Mouse (Mus musculus): Measurements from ENCODE around the gene Lrcol1. TPM values are rescaled to one million over a fixed set of nuclear protein-coding genes. Genes with fewer than 3 reads are reported as not detected.
A peak's percentile ranks its signal among the peaks of the same experiment; 100 is the strongest.

Gene Lrcol1
- total and polyA plus RNA-seq, 3 experiments, result not detected

DNA sequence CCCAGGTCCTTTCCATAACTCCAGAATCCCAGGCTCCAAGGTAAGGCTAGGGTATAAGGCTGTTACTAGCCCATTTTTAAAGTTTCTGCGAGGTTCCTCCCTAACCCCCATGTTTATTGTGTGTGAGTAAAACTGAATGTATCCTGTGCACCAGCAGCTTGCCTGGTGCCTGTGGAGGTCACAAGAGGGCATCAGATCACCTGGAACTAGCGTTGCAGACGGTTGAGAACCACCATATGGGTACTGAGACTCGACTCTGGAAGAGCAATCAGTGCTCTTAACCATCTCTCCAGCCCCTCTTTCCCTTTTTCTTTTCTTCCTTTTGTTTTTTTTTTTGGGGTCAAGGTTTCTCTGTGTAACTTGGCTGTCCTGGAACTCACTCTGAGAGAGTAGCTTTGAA, 35.3 kb downstream of the Lrcol1 start:
- Histone ChIP-seq H3K27ac (ENCODE audit: insufficient read depth, low read depth) (no peak overlapping the region), H3K9me3 (replicated peaks; ENCODE audit: low read length) (no peaks in the 10 kb centered on the region), H3K4me3 (replicated peaks in 1 of 3; ENCODE audit: low read depth in 2 of 3, low read length in 2 of 3, poor library complexity in 1 of 3) (no peak overlapping the region), H3K36me3 (replicated peaks in 1 of 2; ENCODE audit: control insufficient read depth in 1 of 2, insufficient read depth in 1 of 2, low read length in 1 of 2) (peaks cover 15 to 52% of the 10 kb centered on the region in 2 experiments), H3K4me2 (ENCODE audit: insufficient read depth, low read depth, poor library complexity, severe bottlenecking) (no peak overlapping the region), H3K9ac (ENCODE audit: insufficient read depth, low read depth) (no peak overlapping the region), H3K27me3 (replicated peaks) (no peaks in the 10 kb centered on the region), H3K79me2 (replicated peaks; ENCODE audit: control insufficient read depth, extremely low read depth, insufficient read depth, poor library complexity, severe bottlenecking) (no peaks in the 10 kb centered on the region), H3K4me1 (ENCODE audit: control insufficient read depth in 1 of 2, insufficient read depth in 2 of 2) (peaks cover 0 to 9% of the 10 kb centered on the region in 2 experiments; a peak in 2 of 4 replicates)
- in situ Hi-C loops (cut with MboI; ENCODE audit: low pct_ligation_motif_present, low pct_unique_long_range_greater_than_20kb, low sequenced_read_pairs) (loop anchor here (5.0 kb wide), 1 partner anchor 47 kb away; no protein-coding TSS in a partner anchor), dilution Hi-C loops (cut with MboI; ENCODE audit: extremely low pct_ligation_motif_present, extremely low pct_unique_long_range_greater_than_20kb, low sequenced_read_pairs) (no loop called here)
- TF ChIP-seq CTCF (conservative IDR thresholded peaks at IDR 0.05 in 1 of 2, IDR thresholded peaks at IDR 0.05 in 1 of 2; ENCODE audit: low read depth in 2 of 2, low read length in 2 of 2) (peak in 1 of 2 experiments; percentile 26; a peak in 1 of 4 replicates), CHD1 (IDR thresholded peaks at IDR 0.05; ENCODE audit: low read depth, low read length) (no peak), RAD21 (IDR thresholded peaks at IDR 0.05; ENCODE audit: low read depth, low read length) (peak; percentile 16)
- no peak for DNase-seq (ENCODE audit: extremely low read depth)

DNA sequence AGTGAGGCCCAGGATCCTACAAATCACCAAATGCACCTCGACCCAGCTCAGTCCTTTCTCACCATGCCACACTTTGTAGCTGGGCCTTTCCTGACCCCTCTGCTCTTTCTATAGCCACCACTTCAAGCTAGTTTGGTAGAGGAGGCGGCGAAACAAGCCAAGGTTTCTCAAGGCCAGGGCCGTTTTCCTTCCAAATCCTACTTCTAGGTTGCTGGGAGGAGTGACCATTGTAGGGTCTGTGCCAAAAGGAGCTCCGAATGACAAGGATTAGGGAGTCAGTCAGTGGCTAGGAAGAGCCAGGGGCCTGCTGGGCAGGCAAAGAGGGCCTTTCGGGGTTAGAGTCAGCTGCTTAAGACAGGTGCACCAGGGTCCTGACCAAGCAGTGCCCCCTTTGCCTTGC, 40.0 kb downstream of the Lrcol1 start:
- dilution Hi-C loops (cut with MboI; ENCODE audit: extremely low pct_ligation_motif_present, extremely low pct_unique_long_range_greater_than_20kb, low sequenced_read_pairs), result no loop called here
- Histone ChIP-seq H3K4me1 (ENCODE audit: control insufficient read depth in 1 of 2, insufficient read depth in 2 of 2) (peaks cover 1 to 20% of the 10 kb centered on the region in 2 experiments), H3K4me3 (replicated peaks in 1 of 3; ENCODE audit: low read depth in 2 of 3, low read length in 2 of 3, poor library complexity in 1 of 3) (no peak overlapping the region), H3K27me3 (replicated peaks) (no peaks in the 10 kb centered on the region), H3K9ac (ENCODE audit: insufficient read depth, low read depth) (no peak overlapping the region), H3K27ac (ENCODE audit: insufficient read depth, low read depth) (no peak overlapping the region), H3K36me3 (replicated peaks in 1 of 2; ENCODE audit: control insufficient read depth in 1 of 2, insufficient read depth in 1 of 2, low read length in 1 of 2) (peaks cover 0 to 16% of the 10 kb centered on the region in 2 experiments), H3K4me2 (ENCODE audit: insufficient read depth, low read depth, poor library complexity, severe bottlenecking) (no peak overlapping the region), H3K9me3 (replicated peaks; ENCODE audit: low read length) (peaks cover 2% of the 10 kb centered on the region), H3K79me2 (replicated peaks; ENCODE audit: control insufficient read depth, extremely low read depth, insufficient read depth, poor library complexity, severe bottlenecking) (no peaks in the 10 kb centered on the region)
- DNase-seq (ENCODE audit: extremely low read depth), result no peak
- in situ Hi-C loops (cut with MboI; ENCODE audit: low pct_ligation_motif_present, low pct_unique_long_range_greater_than_20kb, low sequenced_read_pairs), result loop anchor here (5.0 kb wide), 1 partner anchor 43 kb away; no protein-coding TSS in a partner anchor
- no peak for TF ChIP-seq CHD2 (IDR thresholded peaks at IDR 0.05; ENCODE audit: low read length)
- no peak for TF ChIP-seq TCF12 (IDR thresholded peaks at IDR 0.05; ENCODE audit: low read depth, low read length)
- no peak for TF ChIP-seq NELFE (IDR thresholded peaks at IDR 0.05; ENCODE audit: low read depth, low read length)
- no peak for TF ChIP-seq POLR2A (IDR thresholded peaks at IDR 0.05; ENCODE audit: low read depth, low read length)
- no peak for TF ChIP-seq MAFK (IDR thresholded peaks at IDR 0.05; ENCODE audit: insufficient replicate concordance, low read length)
- TF ChIP-seq CTCF (conservative IDR thresholded peaks at IDR 0.05 in 1 of 2, IDR thresholded peaks at IDR 0.05 in 1 of 2; ENCODE audit: low read depth in 2 of 2, low read length in 2 of 2), result no peak
- TF ChIP-seq MEF2A (IDR thresholded peaks at IDR 0.05; ENCODE audit: borderline replicate concordance, low read depth, low read length), result no peak
- TF ChIP-seq POLR2AphosphoS2 (IDR thresholded peaks at IDR 0.05; ENCODE audit: low read depth, low read length), result no peak
- TF ChIP-seq E2F4 (IDR thresholded peaks at IDR 0.05; ENCODE audit: insufficient replicate concordance, low read depth, low read length), result no peak
- no peak for TF ChIP-seq CHD1 (IDR thresholded peaks at IDR 0.05; ENCODE audit: low read depth, low read length)

DNA sequence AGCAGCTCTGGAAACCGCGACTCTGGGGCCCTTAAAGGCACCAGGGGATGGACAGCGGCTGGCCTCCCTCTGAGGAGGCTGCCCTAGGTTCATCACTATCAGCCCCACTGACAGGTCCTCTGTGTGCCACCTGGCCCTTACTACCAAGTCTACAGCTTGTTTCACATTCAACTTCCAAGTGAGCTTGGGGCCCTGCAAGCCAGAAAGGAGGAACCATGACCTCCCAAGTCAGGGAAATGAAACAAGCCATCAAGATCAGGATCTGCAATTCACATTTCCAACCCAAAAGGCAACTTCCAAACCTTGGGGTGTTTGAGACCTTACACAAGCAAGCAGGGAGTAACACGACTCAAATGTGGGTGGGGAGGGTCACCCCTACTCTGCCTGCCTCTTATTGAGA, 40.7 kb downstream of the Lrcol1 start:
- no peak for DNase-seq (ENCODE audit: extremely low read depth)
- in situ Hi-C loops (cut with MboI; ENCODE audit: low pct_ligation_motif_present, low pct_unique_long_range_greater_than_20kb, low sequenced_read_pairs) (no loop called here), dilution Hi-C loops (cut with MboI; ENCODE audit: extremely low pct_ligation_motif_present, extremely low pct_unique_long_range_greater_than_20kb, low sequenced_read_pairs) (no loop called here)
- Histone ChIP-seq H3K27me3 (replicated peaks) (no peaks in the 10 kb centered on the region), H3K4me2 (ENCODE audit: insufficient read depth, low read depth, poor library complexity, severe bottlenecking) (no peak overlapping the region), H3K4me1 (ENCODE audit: control insufficient read depth in 1 of 2, insufficient read depth in 2 of 2) (peaks cover 8 to 28% of the 10 kb centered on the region in 2 experiments), H3K27ac (ENCODE audit: insufficient read depth, low read depth) (no peak overlapping the region), H3K9ac (ENCODE audit: insufficient read depth, low read depth) (no peak overlapping the region), H3K9me3 (replicated peaks; ENCODE audit: low read length) (peaks cover 2% of the 10 kb centered on the region), H3K4me3 (replicated peaks in 1 of 3; ENCODE audit: low read depth in 2 of 3, low read length in 2 of 3, poor library complexity in 1 of 3) (no peak overlapping the region), H3K79me2 (replicated peaks; ENCODE audit: control insufficient read depth, extremely low read depth, insufficient read depth, poor library complexity, severe bottlenecking) (no peaks in the 10 kb centered on the region), H3K36me3 (replicated peaks in 1 of 2; ENCODE audit: control insufficient read depth in 1 of 2, insufficient read depth in 1 of 2, low read length in 1 of 2) (peaks cover 0 to 17% of the 10 kb centered on the region in 2 experiments)
- no peak for TF ChIP-seq CTCF (conservative IDR thresholded peaks at IDR 0.05 in 1 of 2, IDR thresholded peaks at IDR 0.05 in 1 of 2; ENCODE audit: low read depth in 2 of 2, low read length in 2 of 2)

Data from CH12.LX (cell line).